Mouse (Mus musculus): ENCODE results near the gene Resf1.
"Not testable (repeated sequence)": the region's sequence is repeated elsewhere in the genome, so short reads cannot be mapped to it uniquely, and the experiment has no call there.

The Resf1 gene

GRCm38 (mm10) chr6:149308956-149309932, at the start of gene Resf1:
Gene Resf1, plus strand, starts transcription at chr6:149309414.
- DNase-seq (ENCODE audit: extremely low spot score, low spot score): peak; percentile 88

GRCm38 (mm10) chr6:149260801-149261239, 48.4 kb upstream of the Resf1 start:
- no peak for DNase-seq (ENCODE audit: extremely low spot score, low spot score)

GRCm38 (mm10) chr6:149267951-149268350, 41.3 kb upstream of the Resf1 start:
- no peak for DNase-seq (ENCODE audit: extremely low spot score, low spot score)

GRCm38 (mm10) chr6:149278248-149278731, 30.9 kb upstream of the Resf1 start:
- DNase-seq (ENCODE audit: extremely low spot score, low spot score): no peak

- no peak for DNase-seq (ENCODE audit: extremely low spot score, low spot score)
Observed at GRCm38 (mm10) chr6:149278866-149279265, 30.3 kb upstream of the Resf1 start.

GRCm38 (mm10) chr6:149280511-149280910, 28.7 kb upstream of the Resf1 start:
- DNase-seq (ENCODE audit: extremely low spot score, low spot score): no peak

GRCm38 (mm10) chr6:149288190-149288589, 21.0 kb upstream of the Resf1 start:
- DNase-seq (ENCODE audit: extremely low spot score, low spot score): not testable (repeated sequence)

- not testable (repeated sequence) for DNase-seq (ENCODE audit: extremely low spot score, low spot score)
Observed at GRCm38 (mm10) chr6:149303231-149303630, 6.0 kb upstream of the Resf1 start.

- DNase-seq (ENCODE audit: extremely low spot score, low spot score): no peak
Observed at GRCm38 (mm10) chr6:149307092-149307491, 2.1 kb upstream of the Resf1 start.

- DNase-seq (ENCODE audit: extremely low spot score, low spot score): no peak
Observed at GRCm38 (mm10) chr6:149307801-149308200, 1.4 kb upstream of the Resf1 start.

GRCm38 (mm10) chr6:149310226-149310625, 1.0 kb downstream of the Resf1 start:
- no peak for DNase-seq (ENCODE audit: extremely low spot score, low spot score)

GRCm38 (mm10) chr6:149311044-149311443, 1.8 kb downstream of the Resf1 start:
- DNase-seq (ENCODE audit: extremely low spot score, low spot score): no peak

- no peak for DNase-seq (ENCODE audit: extremely low spot score, low spot score)
Observed at GRCm38 (mm10) chr6:149311778-149312177, 2.6 kb downstream of the Resf1 start.

GRCm38 (mm10) chr6:149312221-149312620, 3.0 kb downstream of the Resf1 start:
- DNase-seq (ENCODE audit: extremely low spot score, low spot score): no peak

GRCm38 (mm10) chr6:149314918-149315317, 5.7 kb downstream of the Resf1 start:
- DNase-seq (ENCODE audit: extremely low spot score, low spot score): no peak

- DNase-seq (ENCODE audit: extremely low spot score, low spot score): no peak
Observed at GRCm38 (mm10) chr6:149323523-149324241, 14.5 kb downstream of the Resf1 start.

GRCm38 (mm10) chr6:149324242-149324633, 15.0 kb downstream of the Resf1 start:
- DNase-seq (ENCODE audit: extremely low spot score, low spot score): no peak

GRCm38 (mm10) chr6:149329071-149329470, 19.9 kb downstream of the Resf1 start:
- DNase-seq (ENCODE audit: extremely low spot score, low spot score): no peak

GRCm38 (mm10) chr6:149330332-149330731, 21.1 kb downstream of the Resf1 start:
- DNase-seq (ENCODE audit: extremely low spot score, low spot score): no peak

- DNase-seq (ENCODE audit: extremely low spot score, low spot score): no peak
Observed at GRCm38 (mm10) chr6:149333036-149333435, 23.8 kb downstream of the Resf1 start.

GRCm38 (mm10) chr6:149337990-149338389, 28.8 kb downstream of the Resf1 start:
- DNase-seq (ENCODE audit: extremely low spot score, low spot score): no peak

- DNase-seq (ENCODE audit: extremely low spot score, low spot score): no peak
Observed at GRCm38 (mm10) chr6:149338622-149339021, 29.4 kb downstream of the Resf1 start.

All from neural tube, embryonic 10.5 days (tissue).